8 mouse cellular contexts compared by ENCODE assay signal in genomic region chr16:3744186-3744700, GRCm38 (mm10). TPM values are rescaled to one million over a fixed set of nuclear protein-coding genes. Genes with fewer than 3 reads are reported as not detected.
DNase-seq lines count a peak whose midpoint lies in the region; ATAC-seq and TF ChIP-seq lines count a peak whose summit lies in the region.

No protein-coding gene starts in this region.

- DNase-seq in heart, adult 9 months (ENCODE audit: low spot score in 2 of 2): no peak
- DNase-seq in forebrain, embryonic 10.5 days (ENCODE audit: extremely low spot score, low spot score): no peak
- DNase-seq in frontal cortex, postnatal 14 days (ENCODE audit: low spot score in 2 of 2): no peak
- DNase-seq in left cerebral cortex, postnatal 25 days (ENCODE audit: low spot score in 2 of 2): no peak

- WGBS in heart, embryonic 11.5 days (ENCODE audit: insufficient replicate concordance): 0% methylated on average over 32 of the region's 32 CpGs
- WGBS in forebrain, embryonic 10.5 days: under 1% methylated on average over 32 of the region's 32 CpGs
- under 1% methylated on average over 32 of the region's 32 CpGs for WGBS in intestine, postnatal 0 days
- under 1% methylated on average over 32 of the region's 32 CpGs for whole genome bisulfite sequencing in midbrain, embryonic 16.5 days

- H3K9me3 ChIP-seq in heart, embryonic 11.5 days (replicated peaks; ENCODE audit: control insufficient read depth, low read length): peaks cover 13% of the 10 kb centered on the region
- H3K9me3 ChIP-seq in ES-Bruce4 (replicated peaks; ENCODE audit: control insufficient read depth, insufficient read depth, low read length, poor library complexity, severe bottlenecking): peaks cover 6% of the 10 kb centered on the region; the same call in 1 of the 2 replicates
- H3K9me3 ChIP-seq in forebrain, embryonic 10.5 days: peaks cover 21% of the 10 kb centered on the region
- H3K9me3 ChIP-seq in intestine, postnatal 0 days (ENCODE audit: control insufficient read depth): peaks cover 4% of the 10 kb centered on the region
- peaks cover 2% of the 10 kb centered on the region; the same call in 1 of the 2 replicates for H3K9me3 ChIP-seq in midbrain, embryonic 16.5 days (replicated peaks; ENCODE audit: control insufficient read depth, low read length, poor library complexity, severe bottlenecking)

- peak overlapping the region; percentile 78 for H3K4me3 ChIP-seq in heart, embryonic 11.5 days (ENCODE audit: low read depth, low read length)
- H3K4me3 ChIP-seq in ES-Bruce4 (ENCODE audit: low read depth, low read length): peak overlapping the region; percentile 77
- H3K4me3 ChIP-seq in forebrain, embryonic 10.5 days: peak overlapping the region; percentile 79
- peak overlapping the region; percentile 75 for H3K4me3 ChIP-seq in intestine, postnatal 0 days (ENCODE audit: low read depth, low read length)
- H3K4me3 ChIP-seq in midbrain, embryonic 16.5 days (ENCODE audit: low read depth, low read length): peak overlapping the region; percentile 78

- H3K4me1 ChIP-seq in heart, embryonic 11.5 days (ENCODE audit: control insufficient read depth, insufficient read depth, low read length): peaks cover 14% of the 10 kb centered on the region
- H3K4me1 ChIP-seq in ES-Bruce4 (ENCODE audit: control insufficient read depth, insufficient read depth, low read length): no peaks in the 10 kb centered on the region
- H3K4me1 ChIP-seq in forebrain, embryonic 10.5 days: peaks cover 24% of the 10 kb centered on the region
- H3K4me1 ChIP-seq in intestine, postnatal 0 days (replicated peaks; ENCODE audit: control insufficient read depth, insufficient read depth, low read length): no peaks in the 10 kb centered on the region
- H3K4me1 ChIP-seq in midbrain, embryonic 16.5 days (ENCODE audit: control insufficient read depth, insufficient read depth, low read length): peaks cover 26% of the 10 kb centered on the region

- intact Hi-C loops in left cerebral cortex, postnatal 25 days (cut with DNase I): loop anchor here (10.0 kb wide), 2 partner anchors 101 to 141 kb away; partner anchors contain the start of genes Gm20695, Zfp174 and Zfp597

- peak; percentile 62; the same call in 1 of the 2 replicates for ATAC-seq in heart, embryonic 11.5 days (replicated peaks; ENCODE audit: insufficient number of reproducible peaks, low FRiP score, low TSS enrichment)
- peak; percentile 52 for ATAC-seq in intestine, postnatal 0 days
- peak; percentile 71 for ATAC-seq in midbrain, embryonic 16.5 days

- peaks cover 2% of the 10 kb centered on the region; the same call in 1 of the 2 replicates for H3K27me3 ChIP-seq in heart, embryonic 11.5 days (ENCODE audit: control insufficient read depth, insufficient read depth, low read length)
- no peaks in the 10 kb centered on the region for H3K27me3 ChIP-seq in ES-Bruce4 (ENCODE audit: control insufficient read depth, insufficient read depth, low read length, poor library complexity, severe bottlenecking)
- no peaks in the 10 kb centered on the region for H3K27me3 ChIP-seq in forebrain, embryonic 10.5 days (ENCODE audit: poor library complexity, severe bottlenecking)
- H3K27me3 ChIP-seq in intestine, postnatal 0 days (replicated peaks; ENCODE audit: control insufficient read depth, insufficient read depth, low read length): no peaks in the 10 kb centered on the region
- no peaks in the 10 kb centered on the region for H3K27me3 ChIP-seq in midbrain, embryonic 16.5 days (ENCODE audit: control insufficient read depth, insufficient read depth, low read depth, low read length)

- H3K27ac ChIP-seq in heart, embryonic 11.5 days (ENCODE audit: low read depth, low read length): peak overlapping the region; percentile 81
- no peak overlapping the region for H3K27ac ChIP-seq in ES-Bruce4 (ENCODE audit: insufficient read depth, low read length)
- H3K27ac ChIP-seq in forebrain, embryonic 10.5 days: peak overlapping the region; percentile 90
- peak overlapping the region; percentile 95 for H3K27ac ChIP-seq in intestine, postnatal 0 days (ENCODE audit: low read depth, low read length)
- H3K27ac ChIP-seq in midbrain, embryonic 16.5 days (ENCODE audit: low read length): peak overlapping the region; percentile 79

- peaks cover 24% of the 10 kb centered on the region for H3K36me3 ChIP-seq in heart, embryonic 11.5 days (ENCODE audit: control insufficient read depth, insufficient read depth, low read length)
- peaks cover 24% of the 10 kb centered on the region for H3K36me3 ChIP-seq in ES-Bruce4 (ENCODE audit: control insufficient read depth, insufficient read depth, low read length, poor library complexity, severe bottlenecking)
- H3K36me3 ChIP-seq in forebrain, embryonic 10.5 days (replicated peaks): peaks cover 36% of the 10 kb centered on the region
- H3K36me3 ChIP-seq in intestine, postnatal 0 days (ENCODE audit: control insufficient read depth, insufficient read depth): peaks cover 23% of the 10 kb centered on the region
- H3K36me3 ChIP-seq in midbrain, embryonic 16.5 days (ENCODE audit: control insufficient read depth, insufficient read depth, low read length): peaks cover 27% of the 10 kb centered on the region

- no peak for TF ChIP-seq POLR2A in ES-Bruce4 (IDR thresholded peaks at IDR 0.05; ENCODE audit: insufficient read depth, low read length)

- H3K4me2 ChIP-seq in heart, embryonic 11.5 days: peak overlapping the region; percentile 85
- peak overlapping the region; percentile 93 for H3K4me2 ChIP-seq in intestine, postnatal 0 days (replicated peaks; ENCODE audit: low read depth)
- peak overlapping the region; percentile 94 for H3K4me2 ChIP-seq in midbrain, embryonic 16.5 days (ENCODE audit: low read length)

- peak overlapping the region; percentile 91 for H3K9ac ChIP-seq in heart, embryonic 11.5 days (ENCODE audit: low read depth, low read length)
- H3K9ac ChIP-seq in ES-Bruce4 (ENCODE audit: low read depth, poor library complexity, severe bottlenecking): peak overlapping the region; percentile 88
- H3K9ac ChIP-seq in intestine, postnatal 0 days (ENCODE audit: low read depth, low read length): peak overlapping the region; percentile 82
- H3K9ac ChIP-seq in midbrain, embryonic 16.5 days (ENCODE audit: low read depth, low read length): peak overlapping the region; percentile 85

- TF ChIP-seq EP300 in ES-Bruce4 (IDR thresholded peaks at IDR 0.05; ENCODE audit: insufficient read depth, low read depth, low read length): no peak

- no peak for TF ChIP-seq CTCF in ES-Bruce4 (IDR thresholded peaks at IDR 0.05; ENCODE audit: low read depth, low read length)
- 0 out of 2 replicates have a peak, but pooled peaks have one; percentile 18 for TF ChIP-seq CTCF in intestine, postnatal 0 days (IDR thresholded peaks at IDR 0.05; ENCODE audit: low read depth)

RNA-seq across cellular contexts. Expression of gene Zfp263, which starts 0.3 kb away (rescaled TPM):
- polyA plus RNA-seq in heart, embryonic 11.5 days (2014; fragmentation: Nextera tagmentation; extraction: Ambion mirVana): 20.1 and 21.2 TPM in 2 replicates
- 25.2 and 25.6 TPM in 2 replicates for polyA plus RNA-seq in ES-Bruce4 (2011; ENCODE audit: insufficient read depth, insufficient read length, low read depth, missing spikeins)
- polyA plus RNA-seq in forebrain, embryonic 10.5 days (2016; fragmentation: Nextera tagmentation; extraction: Ambion mirVana): 48.5 and 48.7 TPM in 2 replicates
- 14.7 and 16.3 TPM in 2 replicates for polyA plus RNA-seq in intestine, postnatal 0 days (2015; fragmentation: Nextera tagmentation; extraction: Ambion mirVana)
- 52.3 and 56.5 TPM in 2 replicates for polyA plus RNA-seq in midbrain, embryonic 16.5 days (2015; fragmentation: Nextera tagmentation; extraction: Ambion mirVana)
- 10 to 100 TPM; 14.8 to 19.4 TPM for total RNA-seq in left cerebral cortex, postnatal 25 days (2021)

RNA-seq across cellular contexts. Expression of gene Mefv, which starts 26.3 kb away (rescaled TPM):
- not detected in 2 replicates for polyA plus RNA-seq in heart, embryonic 11.5 days (2014; fragmentation: Nextera tagmentation; extraction: Ambion mirVana)
- not detected in 2 replicates for polyA plus RNA-seq in ES-Bruce4 (2011; ENCODE audit: insufficient read depth, insufficient read length, low read depth, missing spikeins)
- not detected in 2 replicates for polyA plus RNA-seq in forebrain, embryonic 10.5 days (2016; fragmentation: Nextera tagmentation; extraction: Ambion mirVana)
- 0.12 and 0.18 TPM in 2 replicates for polyA plus RNA-seq in intestine, postnatal 0 days (2015; fragmentation: Nextera tagmentation; extraction: Ambion mirVana)
- polyA plus RNA-seq in midbrain, embryonic 16.5 days (2015; fragmentation: Nextera tagmentation; extraction: Ambion mirVana): not detected in 2 replicates
- total RNA-seq in left cerebral cortex, postnatal 25 days (2021): not detected
